Mouse (Mus musculus) spleen, postnatal 10 days (tissue): ENCODE results near the gene Arhgap11a.

Source experiments
- DNase-seq, 2 experiments: peaks; one replicate each; pipeline ENCODE4 v3.0.0; 2021 to 2022; ENCODE audit warnings: low spot score in 2 of 2

Gene Arhgap11a

GRCm38 (mm10) chr2:113848245-113849121 is at the start of gene Arhgap11a:
Gene Arhgap11a (minus strand): TSS chr2:113848661.
- peak; percentile 94 to 95 for DNase-seq

GRCm38 (mm10) chr2:113893385-113894122 is 45.1 kb upstream of the Arhgap11a start:
- no peak for DNase-seq

- no peak for DNase-seq
Observed at GRCm38 (mm10) chr2:113887166-113887565, 38.7 kb upstream of the Arhgap11a start.

- no peak for DNase-seq
Observed at GRCm38 (mm10) chr2:113886061-113886460, 37.6 kb upstream of the Arhgap11a start.

GRCm38 (mm10) chr2:113870115-113870514 is 21.7 kb upstream of the Arhgap11a start:
- no peak for DNase-seq

GRCm38 (mm10) chr2:113868404-113868803 is 19.9 kb upstream of the Arhgap11a start:
- no peak for DNase-seq

- DNase-seq: no peak
Observed at GRCm38 (mm10) chr2:113866155-113866554, 17.7 kb upstream of the Arhgap11a start.

- DNase-seq: no peak
Observed at GRCm38 (mm10) chr2:113849141-113849540, 680 bp upstream of the Arhgap11a start.

- peak; percentile 16 to 61 for DNase-seq
Observed at GRCm38 (mm10) chr2:113847678-113848244, 700 bp downstream of the Arhgap11a start.

GRCm38 (mm10) chr2:113845081-113845480 is 3.4 kb downstream of the Arhgap11a start:
- no peak for DNase-seq

GRCm38 (mm10) chr2:113841656-113842437 is 6.6 kb downstream of the Arhgap11a start:
- DNase-seq: no peak

- DNase-seq: no peak
Observed at GRCm38 (mm10) chr2:113839488-113839887, 9.0 kb downstream of the Arhgap11a start.

GRCm38 (mm10) chr2:113835219-113835618 is 13.2 kb downstream of the Arhgap11a start:
- no peak for DNase-seq

GRCm38 (mm10) chr2:113828943-113829882 is 19.2 kb downstream of the Arhgap11a start, which contains the start of gene Scg5:
Gene Scg5 (minus strand): TSS chr2:113829121.
- no peak for DNase-seq

GRCm38 (mm10) chr2:113828086-113828942 is 20.1 kb downstream of the Arhgap11a start:
- no peak for DNase-seq

- no peak for DNase-seq
Observed at GRCm38 (mm10) chr2:113823909-113824308, 24.6 kb downstream of the Arhgap11a start.

- DNase-seq: no peak
Observed at GRCm38 (mm10) chr2:113822367-113822766, 26.1 kb downstream of the Arhgap11a start.

- DNase-seq: no peak
Observed at GRCm38 (mm10) chr2:113821176-113821734, 27.2 kb downstream of the Arhgap11a start.

GRCm38 (mm10) chr2:113820117-113820516 is 28.3 kb downstream of the Arhgap11a start:
- DNase-seq: no peak
